Mouse (Mus musculus) midbrain, postnatal 0 days (tissue): ENCODE measurements around the gene Tasp1. TPM values are rescaled to one million over a fixed set of nuclear protein-coding genes. Genes with fewer than 3 reads are reported as not detected.
"Not testable (repeated sequence)": the region's sequence is repeated elsewhere in the genome, so short reads cannot be mapped to it uniquely, and the experiment has no call there.

Experiments
- ATAC-seq: fragments of 200-750 bp; cut with Nextera tagmentation; 2 replicates; pipeline ENCODE4 v1.8.0; 2017; ENCODE audit warnings: moderate number of reproducible peaks, mild to moderate bottlenecking, moderate TSS enrichment, moderate library complexity; ENCODE audit not compliant: low FRiP score
- DNase-seq: peaks from one replicate; pipeline ENCODE4 v3.0.0-alpha.2; 2015; ENCODE audit warnings: low spot score
- H3K27ac ChIP-seq: fragments of 300-500 bp; sonication (generic); 2 replicates; pipeline ENCODE4 v1.5.1; 2014; ENCODE audit warnings: low read depth, mild to moderate bottlenecking, low read length, mixed read lengths
- H3K27me3 ChIP-seq: fragments of 300-500 bp; sonication (generic); 2 replicates; pipeline ENCODE4 v1.6.1; 2014; ENCODE audit warnings: low read length, control low read depth, mixed read lengths; ENCODE audit not compliant: insufficient read depth
- H3K36me3 ChIP-seq: fragments of 300-500 bp; sonication (generic); 2 replicates; pipeline ENCODE4 v1.6.1; 2014; ENCODE audit warnings: low read length, control low read depth, mixed read lengths; ENCODE audit not compliant: insufficient read depth
- H3K4me1 ChIP-seq: fragments of 300-500 bp; sonication (generic); 2 replicates; pipeline ENCODE4 v1.6.1; 2014; ENCODE audit warnings: mild to moderate bottlenecking, control low read depth, antibody characterized with exemption, low read length, mixed read lengths; ENCODE audit not compliant: insufficient read depth
- H3K4me2 ChIP-seq: fragments of 300-500 bp; sonication (generic); 2 replicates; pipeline ENCODE4 v1.6.1; 2014; ENCODE audit warnings: low read depth, mild to moderate bottlenecking, low read length, mixed read lengths; ENCODE audit not compliant: poor library complexity, severe bottlenecking
- H3K4me3 ChIP-seq: fragments of 300-500 bp; sonication (generic); 2 replicates; pipeline ENCODE4 v1.5.1; 2014; ENCODE audit warnings: low read depth, mild to moderate bottlenecking, low read length, moderate library complexity
- H3K9ac ChIP-seq: fragments of 300-500 bp; sonication (generic); replicated peaks from 2 replicates; pipeline ENCODE4 v1.6.1; 2014; ENCODE audit warnings: mild to moderate bottlenecking, low read length, moderate library complexity, mixed read lengths; ENCODE audit not compliant: poor library complexity, severe bottlenecking
- H3K9me3 ChIP-seq: fragments of 300-500 bp; sonication (generic); 2 replicates; pipeline ENCODE4 v1.6.1; 2016; ENCODE audit warnings: low read length, control low read depth
- CTCF ChIP-seq: IDR thresholded peaks from 2 replicates; pipeline ENCODE4 v1.5.1; 2016; ENCODE audit warnings: antibody characterized with exemption, mild to moderate bottlenecking
- WGBS: fragments of 180-500 bp; shearing (Covaris S2); extraction: QIAGEN DNeasy Blood & Tissue Kit; methylation state at CpG from one replicate; pipeline ENCODE4 v1.1.7; 2014; 5-methylcytosine and 5-hydroxymethylcytosine counted together
- polyA plus RNA-seq: library from polyadenylated mRNA; unstranded; fragments of >200 nt; fragmentation: Nextera tagmentation; extraction: Ambion mirVana; gene quantifications from 2 replicates; pipeline ENCODE4 v1.2.1, GENCODE M21; 2015
- total RNA-seq: library from RNA; depleted of rRNA; stranded (reverse); fragments of >200 nt; gene quantifications from 2 replicates; pipeline ENCODE4 v1.2.3, GENCODE M21; 2014

Tasp1 gene
- total and polyA plus RNA-seq, 2 experiments from 2014 or later = 15.2 to 23.1 TPM

- no peaks in the 10 kb centered on the region for H3K9me3 ChIP-seq
- 76% methylated on average over 2 of the region's 2 CpGs for WGBS
- ATAC-seq (no peak), DNase-seq (no peak)
- H3K4me2 ChIP-seq = no peak overlapping the region
- TF ChIP-seq CTCF = no peak
- no peak overlapping the region for H3K9ac ChIP-seq
- no peak overlapping the region for H3K27ac ChIP-seq
- H3K36me3 ChIP-seq = no peaks in the 10 kb centered on the region
- no peak overlapping the region for H3K4me3 ChIP-seq
- no peaks in the 10 kb centered on the region for H3K4me1 ChIP-seq
- no peaks in the 10 kb centered on the region for H3K27me3 ChIP-seq
Observed at GRCm38 (mm10) chr2:139932211-139932610, 134.4 kb downstream of the Tasp1 start.

- no peak for TF ChIP-seq CTCF
- no peak for DNase-seq
- Histone ChIP-seq H3K4me2 (no peak overlapping the region), H3K9ac (no peak overlapping the region), H3K36me3 (0 out of 2 replicates have a peak, but pooled peaks cover 2% of the 10 kb centered on the region), H3K4me3 (no peak overlapping the region), H3K27ac (no peak overlapping the region), H3K4me1 (no peaks in the 10 kb centered on the region), H3K9me3 (no peaks in the 10 kb centered on the region), H3K27me3 (no peaks in the 10 kb centered on the region)
- ATAC-seq = no peak
- WGBS = 7% methylated on average over 1 of the region's 1 CpGs
Observed at GRCm38 (mm10) chr2:139924937-139925336, 141.7 kb downstream of the Tasp1 start.

- not testable (repeated sequence) for H3K9ac ChIP-seq, H3K4me2 ChIP-seq, H3K4me3 ChIP-seq, H3K36me3 ChIP-seq, H3K4me1 ChIP-seq, ATAC-seq, DNase-seq, H3K27me3 ChIP-seq, H3K27ac ChIP-seq, H3K9me3 ChIP-seq
Observed at GRCm38 (mm10) chr2:139921395-139921794, 145.2 kb downstream of the Tasp1 start.

- 84% methylated on average over 2 of the region's 2 CpGs for WGBS
- no peaks in the 10 kb centered on the region for H3K27me3 ChIP-seq
- H3K9ac ChIP-seq = no peak overlapping the region
- ATAC-seq (no peak), DNase-seq (no peak)
- TF ChIP-seq CTCF = no peak
- no peak overlapping the region for H3K4me2 ChIP-seq
- H3K4me1 ChIP-seq = no peaks in the 10 kb centered on the region
- H3K36me3 ChIP-seq = 0 out of 2 replicates have a peak, but pooled peaks cover under 1% of the 10 kb centered on the region
- H3K9me3 ChIP-seq = no peaks in the 10 kb centered on the region
- H3K27ac ChIP-seq = no peak overlapping the region
- no peak overlapping the region for H3K4me3 ChIP-seq
Observed at GRCm38 (mm10) chr2:139919757-139920156, 146.8 kb downstream of the Tasp1 start.

GRCm38 (mm10) chr2:139906441-139907157 lies 160.0 kb downstream of the Tasp1 start:
- 94% methylated on average over 9 of the region's 9 CpGs for WGBS
- no peak for ATAC-seq

GRCm38 (mm10) chr2:139891405-139892089 lies 175.1 kb downstream of the Tasp1 start:
- no peak for ATAC-seq
- no peak overlapping the region for H3K4me3 ChIP-seq

More at GRCm38 (mm10) chr2:139906441-139907157, 160.0 kb downstream of the Tasp1 start:
- Histone ChIP-seq H3K4me3 (no peak overlapping the region), H3K4me2 (no peak overlapping the region), H3K9ac (no peak overlapping the region), H3K4me1 (no peaks in the 10 kb centered on the region), H3K27me3 (no peaks in the 10 kb centered on the region), H3K27ac (no peak overlapping the region), H3K9me3 (no peaks in the 10 kb centered on the region), H3K36me3 (peaks cover 4% of the 10 kb centered on the region; the same call in 1 of the 2 replicates)
- DNase-seq = no peak
- no peak for TF ChIP-seq CTCF

More at GRCm38 (mm10) chr2:139891405-139892089, 175.1 kb downstream of the Tasp1 start:
- no peak for DNase-seq
- TF ChIP-seq CTCF = no peak
- H3K4me1 ChIP-seq = no peaks in the 10 kb centered on the region
- H3K9ac ChIP-seq = no peak overlapping the region
- H3K4me2 ChIP-seq = no peak overlapping the region
- H3K27me3 ChIP-seq = no peaks in the 10 kb centered on the region
- no peak overlapping the region for H3K27ac ChIP-seq
- no peaks in the 10 kb centered on the region for H3K9me3 ChIP-seq
- H3K36me3 ChIP-seq = no peaks in the 10 kb centered on the region
